Mouse (Mus musculus): ENCODE results near the gene Exoc4.

GRCm38 (mm10) chr6:33708907-33709306, 460.0 kb downstream of the Exoc4 start:
- TF ChIP-seq CTCF (conservative IDR thresholded peaks at IDR 0.05; ENCODE audit: insufficient read depth, insufficient read length, low read depth, low read length) = no peak
- no peak for TF ChIP-seq POLR2A (IDR thresholded peaks at IDR 0.05; ENCODE audit: low read depth, low read length)

Measured in kidney, adult 2 months (tissue).